Mouse (Mus musculus) layer of hippocampus, adult 11-12 months (tissue): ENCODE data around the gene Slc16a10.
A peak's percentile ranks its signal among the peaks of the same experiment; 100 is the strongest.

Source experiments
- DNase-seq: peaks from one replicate; pipeline ENCODE4 v3.0.0; 2022; ENCODE audit warnings: low spot score

Slc16a10 gene

DNA sequence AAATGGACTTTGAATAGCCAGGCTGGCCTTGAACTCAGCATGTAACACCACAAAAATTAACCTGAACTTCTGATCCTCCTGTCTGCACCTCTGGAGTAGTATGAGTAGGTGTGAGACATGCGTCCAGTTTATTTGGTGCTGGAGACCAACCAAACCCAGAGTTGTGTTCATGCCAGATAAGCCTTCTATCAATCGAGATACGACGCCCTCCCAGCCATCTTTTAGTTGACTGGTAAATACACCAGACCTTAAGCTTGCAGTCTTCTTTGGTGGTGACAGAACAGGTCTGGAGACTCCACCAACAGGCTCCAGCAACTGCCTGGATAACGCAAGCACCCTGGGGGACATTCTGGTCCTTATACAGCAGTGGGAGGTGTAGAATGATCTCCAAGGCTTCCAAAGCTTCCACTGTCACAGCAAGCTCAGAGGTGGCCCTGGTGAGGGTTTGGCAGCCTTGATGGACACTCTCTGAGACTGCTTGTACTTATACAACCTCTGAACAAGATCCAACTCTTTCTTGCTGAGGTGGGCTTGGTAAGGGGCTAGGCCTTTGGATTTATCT, 7.6 kb upstream of the Slc16a10 start:
- DNase-seq, result no peak

DNA sequence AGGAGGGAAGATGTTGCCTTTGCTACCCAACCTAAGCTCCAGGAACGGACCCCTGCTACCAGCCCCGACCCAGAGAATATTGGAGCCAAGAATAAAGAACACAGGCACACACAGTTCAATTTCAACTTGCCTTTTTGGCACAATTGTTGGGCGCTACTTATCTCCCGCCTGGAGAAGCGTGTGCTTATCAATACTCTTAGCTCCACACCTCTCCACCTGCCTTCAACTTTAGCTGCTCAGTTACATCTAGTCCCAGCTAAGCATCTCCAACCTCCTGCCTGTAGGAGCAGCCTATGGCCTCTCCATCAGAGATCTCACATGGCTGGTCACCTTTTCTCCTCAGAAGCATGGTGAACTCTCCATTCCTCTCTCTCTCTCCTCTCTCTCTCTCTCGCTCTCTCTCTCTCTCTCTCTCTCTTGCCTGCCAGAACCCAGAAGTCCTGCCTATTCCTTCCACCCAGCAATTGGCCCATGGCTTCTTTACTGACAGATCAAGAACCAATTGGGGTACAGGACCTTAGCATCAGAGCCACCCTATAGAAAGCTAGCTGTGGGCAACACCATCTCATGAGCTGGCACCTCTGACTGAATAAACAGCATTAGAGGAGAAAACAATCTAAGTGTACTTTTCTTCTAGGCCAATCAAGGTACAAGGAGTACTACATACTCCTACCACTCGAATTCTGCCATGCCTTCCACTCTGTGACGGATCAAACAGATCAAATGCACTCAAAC, 5.4 kb upstream of the Slc16a10 start:
- DNase-seq, result no peak

DNA sequence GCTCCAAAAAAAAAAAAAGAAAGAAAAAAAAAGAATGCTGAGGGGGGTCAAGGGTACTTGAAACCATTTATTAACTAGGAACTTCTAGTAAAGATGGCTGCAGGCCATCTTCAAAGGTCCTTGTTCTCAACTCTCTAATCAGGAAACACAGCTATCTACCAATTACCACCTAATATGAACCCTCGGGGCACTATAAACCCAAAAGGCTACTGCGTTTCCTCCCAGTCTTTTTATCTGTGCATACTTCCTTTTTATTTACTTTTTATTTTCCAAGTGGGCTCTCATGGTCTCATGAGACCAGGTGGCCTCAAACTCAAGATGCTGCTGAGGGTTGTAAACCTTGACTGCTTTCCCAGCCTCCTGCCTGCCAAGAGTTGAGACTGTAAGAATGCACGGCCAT, 4.4 kb upstream of the Slc16a10 start:
- DNase-seq, result no peak

DNA sequence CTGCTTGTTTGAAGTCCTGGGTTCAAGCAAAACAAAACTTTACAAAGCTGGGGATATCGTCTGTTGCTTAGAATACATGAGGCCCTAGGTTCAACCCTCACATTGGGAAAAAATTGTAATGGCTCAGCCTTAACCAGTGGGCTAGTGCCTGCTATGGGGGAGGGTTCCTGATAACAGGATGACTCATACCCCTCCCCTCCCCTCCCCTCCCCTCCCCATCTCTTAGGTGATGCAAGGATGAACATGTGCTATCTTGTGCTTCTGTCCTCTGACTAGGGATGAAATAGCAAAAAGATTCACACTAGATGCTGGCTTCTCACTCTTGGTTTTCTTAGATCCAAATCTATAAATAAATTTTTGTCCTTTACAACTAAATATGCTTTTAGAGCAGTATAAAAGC, 2.8 kb upstream of the Slc16a10 start:
- DNase-seq, result no peak

DNA sequence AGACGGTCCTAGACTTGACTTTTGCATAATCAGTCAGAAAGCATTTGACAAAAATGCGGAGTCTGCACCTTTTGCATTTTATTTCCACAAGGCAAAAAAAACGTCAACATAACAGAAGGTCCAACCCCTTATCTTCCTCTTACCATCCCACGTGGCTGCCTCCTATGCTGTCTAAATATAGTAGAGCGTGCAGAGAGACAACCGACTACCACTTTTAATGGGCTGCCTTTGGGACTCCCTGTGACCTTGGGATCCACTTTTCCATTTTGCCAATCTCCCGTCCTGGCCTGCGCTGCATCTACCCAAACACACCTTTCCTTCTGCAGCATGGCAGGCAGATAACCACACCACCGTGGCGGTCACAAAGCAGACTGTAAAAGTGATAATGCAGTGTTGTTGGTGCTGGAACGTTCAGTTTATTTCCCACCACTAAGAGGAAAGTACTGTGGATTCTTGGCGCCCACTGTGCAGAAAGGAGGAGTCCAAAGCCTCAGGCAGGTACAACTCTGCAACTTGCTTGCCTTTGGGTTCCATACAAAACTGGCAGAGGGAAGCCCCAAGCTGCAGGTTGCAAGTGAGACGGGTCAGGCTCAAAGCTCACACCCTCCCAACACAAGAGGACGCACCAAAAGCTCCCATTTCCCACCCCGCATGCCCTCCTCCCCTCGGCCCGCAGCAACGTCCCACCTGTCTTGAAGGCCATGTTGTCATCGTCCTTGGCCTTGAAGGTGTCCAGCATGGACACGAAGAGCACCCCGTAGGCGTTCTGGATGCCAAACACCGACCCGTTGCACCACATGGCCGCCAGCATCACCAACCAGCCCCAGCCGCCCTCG, 824 bp downstream of the Slc16a10 start:
- DNase-seq, result no peak

DNA sequence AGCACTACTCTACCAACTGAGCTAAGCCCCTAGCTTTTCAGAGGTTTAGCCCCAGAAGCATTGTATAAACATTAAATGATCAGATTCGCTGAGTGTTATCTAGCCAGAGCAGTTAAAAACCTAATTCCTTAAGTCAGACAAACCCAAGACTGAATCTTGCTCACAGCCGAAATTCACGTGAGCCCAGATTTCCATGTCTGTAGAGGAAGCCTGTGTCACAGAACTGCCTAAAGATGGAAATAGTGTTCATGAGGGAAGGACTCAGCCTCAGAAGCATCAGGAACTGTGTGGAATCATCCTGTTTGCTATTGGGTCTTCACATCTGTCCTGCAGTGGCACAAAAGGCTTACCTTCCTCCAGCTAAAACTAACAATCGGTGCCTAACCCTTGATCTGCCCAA, 2.4 kb downstream of the Slc16a10 start:
- DNase-seq, result no peak

DNA sequence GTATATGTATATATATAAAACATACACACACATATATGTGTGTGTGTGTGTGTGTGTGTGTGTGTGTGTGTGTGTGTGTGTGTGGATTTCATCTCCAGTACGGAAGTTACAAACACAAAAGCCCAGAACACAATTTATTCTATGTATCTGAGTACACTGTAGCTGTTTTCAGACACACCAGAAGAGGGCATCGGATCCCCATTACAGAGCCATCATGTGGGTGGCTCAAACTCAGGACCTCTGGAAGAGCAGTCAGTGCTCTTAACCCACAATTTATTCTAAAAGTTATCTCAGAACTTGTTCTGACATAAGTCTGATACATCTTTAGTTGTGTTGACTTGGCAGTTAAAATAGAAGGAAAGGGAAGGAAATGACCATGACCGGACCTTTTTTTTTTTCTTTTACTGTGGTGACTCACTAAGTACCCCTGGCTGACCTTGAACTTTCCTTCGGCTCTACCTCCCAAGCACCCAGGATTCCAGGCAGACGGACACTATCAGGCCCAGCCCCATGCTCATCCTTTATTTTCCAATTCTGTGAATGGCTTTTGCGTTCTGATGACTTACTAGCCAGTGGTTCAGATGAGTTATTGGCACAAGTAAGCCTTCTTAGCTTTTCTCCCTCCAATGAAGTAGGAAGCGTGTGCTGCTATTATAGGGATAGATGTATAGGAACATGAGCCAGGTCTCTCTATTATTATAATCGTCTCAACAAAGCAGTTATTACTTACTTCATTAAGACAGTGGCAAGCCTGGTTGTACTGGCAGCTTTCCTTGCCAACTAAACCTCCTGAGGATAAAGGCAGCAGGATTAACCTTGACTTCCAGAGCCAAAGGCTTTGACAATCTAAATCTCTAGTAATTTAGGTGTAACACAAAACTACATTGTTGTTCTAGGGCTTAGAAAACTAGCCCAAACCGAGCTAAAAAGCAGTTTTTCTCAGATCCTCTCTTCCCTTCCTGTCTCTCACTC, 6.0 kb downstream of the Slc16a10 start:
- no peak for DNase-seq

DNA sequence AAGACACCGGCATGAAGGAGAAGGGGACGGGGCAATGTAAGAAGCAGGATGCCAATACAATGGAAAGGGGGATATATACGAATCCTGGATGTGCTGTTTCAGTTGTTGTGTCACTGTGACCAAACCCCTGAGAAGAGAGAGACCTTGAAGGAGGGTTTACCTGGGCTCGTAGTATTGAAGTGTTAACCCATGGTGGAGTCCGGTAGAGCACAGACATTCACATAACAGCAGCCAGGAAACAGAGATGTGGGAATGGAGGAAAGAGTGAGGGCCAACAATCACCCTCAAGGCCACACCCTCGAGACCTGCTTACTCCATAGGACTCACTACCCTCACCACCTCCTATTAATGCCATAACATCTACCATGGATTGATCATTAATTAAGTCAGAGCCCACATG, 7.2 kb downstream of the Slc16a10 start:
- no peak for DNase-seq

DNA sequence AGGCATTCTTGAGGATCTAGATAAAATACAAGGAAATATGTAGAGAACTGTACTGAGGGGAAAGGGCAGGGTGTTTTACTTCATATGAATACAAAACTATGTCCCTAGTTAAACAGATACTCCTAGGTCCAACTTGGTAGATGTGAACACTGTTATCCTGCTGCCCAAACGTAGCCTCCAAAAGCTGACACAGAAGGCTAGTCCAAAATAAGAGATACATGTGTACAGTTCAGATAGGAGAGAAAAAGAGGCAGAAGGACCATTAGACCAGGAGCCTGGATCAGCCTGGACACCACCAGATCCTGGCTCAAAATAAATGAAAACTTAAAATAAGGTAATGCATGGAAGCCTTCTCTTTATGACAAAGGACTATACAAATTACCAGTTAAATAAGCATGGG, 8.4 kb downstream of the Slc16a10 start:
- DNase-seq, result no peak

DNA sequence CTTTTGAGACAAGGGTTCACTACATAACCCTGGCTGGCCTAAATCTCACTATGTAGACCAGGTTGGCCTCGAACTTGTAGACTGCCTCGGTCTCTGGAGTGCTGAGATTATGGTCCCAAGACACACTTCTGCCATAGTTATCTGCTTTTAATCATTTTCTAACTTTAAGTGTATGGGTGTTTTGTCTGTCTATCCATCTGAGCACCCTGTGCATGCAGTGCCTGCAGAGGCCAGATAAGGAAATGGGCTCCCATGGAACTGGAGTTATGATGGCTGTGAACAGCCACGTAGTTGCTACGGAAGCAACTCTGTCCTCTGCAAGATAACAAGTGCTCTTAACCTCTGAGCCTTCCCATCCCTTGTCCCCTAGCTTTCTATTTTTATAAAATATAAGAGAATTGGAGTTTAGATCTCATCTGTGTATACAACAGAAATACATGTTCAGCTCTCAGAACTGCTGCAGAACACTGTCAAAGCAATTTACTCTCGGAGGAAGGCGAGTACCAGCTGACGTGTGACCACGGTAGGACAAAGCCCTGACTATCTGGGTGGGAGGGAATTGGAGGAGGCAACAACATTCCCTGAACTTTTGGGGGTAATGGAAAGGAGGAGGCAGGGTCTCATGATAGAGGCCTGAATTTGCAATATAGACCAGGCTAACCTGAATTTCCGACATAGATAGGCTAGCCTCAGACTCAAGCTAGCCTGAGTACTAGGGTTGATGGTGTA, 10.2 kb downstream of the Slc16a10 start:
- DNase-seq, result no peak

DNA sequence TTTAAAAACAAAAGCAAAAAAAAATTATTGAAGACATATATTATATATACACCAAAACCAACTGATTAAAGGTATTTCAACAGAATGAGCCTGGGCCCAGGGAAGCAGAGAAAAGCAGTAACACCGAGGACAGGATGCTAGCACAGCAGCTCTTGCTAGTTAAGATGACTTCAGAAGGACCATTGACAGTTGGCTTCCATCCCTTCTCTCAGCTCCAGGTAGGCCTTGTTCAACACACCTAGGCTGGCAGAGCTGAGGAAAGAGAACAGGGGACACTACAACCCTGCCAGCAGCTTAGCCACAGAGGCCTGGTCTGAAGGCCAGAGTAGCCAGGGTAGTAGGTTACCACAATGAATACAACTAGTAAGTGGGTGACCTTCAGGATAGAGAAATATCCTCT, 11.9 kb downstream of the Slc16a10 start:
- no peak for DNase-seq

DNA sequence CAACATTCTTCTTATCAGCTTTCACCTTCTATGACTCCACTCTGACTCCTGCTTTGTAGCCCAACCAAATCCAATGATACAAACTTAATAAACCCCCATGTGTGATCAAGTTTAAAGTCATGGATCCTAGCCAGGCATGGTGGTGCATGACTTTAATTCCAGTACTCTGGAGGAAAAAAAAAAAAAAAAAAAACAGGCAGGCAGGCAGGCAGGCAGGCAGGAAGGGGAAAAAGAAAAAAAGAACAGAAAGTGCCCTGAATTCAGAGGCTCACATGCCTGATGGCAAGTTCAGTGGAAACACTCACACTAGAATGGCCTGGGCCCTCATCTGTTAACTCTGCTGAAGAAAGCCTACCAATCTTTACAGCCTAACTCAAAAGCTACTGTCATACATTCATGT, 12.9 kb downstream of the Slc16a10 start:
- DNase-seq, result no peak

DNA sequence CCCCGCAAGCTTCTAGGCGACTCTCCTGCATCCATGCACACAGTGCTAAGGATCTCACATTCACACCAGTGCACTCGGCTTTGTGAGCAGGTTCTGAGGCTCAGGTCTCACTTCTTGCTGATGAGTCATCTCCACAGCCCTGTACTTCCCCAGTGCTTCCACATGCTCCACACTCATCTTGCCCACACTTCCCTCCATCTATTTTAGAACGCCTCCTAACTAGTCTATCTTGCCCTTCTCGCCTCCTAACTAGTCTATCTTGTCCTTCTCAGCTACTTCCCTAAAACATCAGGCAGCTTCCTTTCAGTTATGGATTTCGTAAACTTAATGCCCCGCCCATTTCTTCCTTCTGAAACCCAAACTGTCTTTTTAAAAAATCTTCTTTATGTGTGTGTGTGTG, 13.6 kb downstream of the Slc16a10 start:
- DNase-seq, result peak; percentile 32

DNA sequence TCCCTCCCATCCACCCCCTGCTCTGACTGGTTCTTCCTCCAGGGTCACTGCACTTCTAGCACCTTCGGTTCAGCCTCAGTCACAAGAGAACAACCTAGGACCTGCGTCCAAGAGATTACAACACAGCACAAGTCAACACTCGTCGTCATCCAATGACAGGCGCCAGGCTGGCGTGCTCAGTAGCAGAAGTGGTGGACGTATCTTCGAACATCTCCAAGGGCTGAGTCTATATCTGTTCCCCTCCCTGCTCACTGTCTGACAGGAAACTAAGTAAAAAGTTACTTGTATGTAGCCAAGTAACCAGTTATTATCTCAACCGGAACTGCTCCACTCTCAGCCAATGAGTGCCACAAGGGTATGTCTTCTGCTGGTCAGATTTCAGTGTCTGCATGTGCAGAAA, 16.9 kb downstream of the Slc16a10 start:
- DNase-seq, result no peak

DNA sequence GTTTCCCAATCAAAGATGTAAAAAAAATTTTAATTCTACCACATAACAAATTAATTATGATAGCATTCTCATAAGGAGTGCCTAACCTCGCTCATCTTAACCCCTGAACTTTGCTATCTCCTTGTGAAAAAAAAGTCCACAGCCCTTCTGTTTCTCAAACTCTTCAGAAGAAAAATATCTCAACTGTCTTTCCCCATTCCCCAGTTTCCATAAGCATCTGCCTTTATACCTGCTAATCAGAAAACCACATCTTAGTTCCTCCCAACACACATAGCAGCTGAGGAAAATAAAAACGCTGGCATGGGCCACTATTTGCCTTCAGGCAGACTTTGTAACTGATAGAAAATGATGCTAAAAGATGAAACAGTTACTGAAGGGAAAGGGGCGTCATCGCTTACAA, 17.5 kb downstream of the Slc16a10 start:
- no peak for DNase-seq

DNA sequence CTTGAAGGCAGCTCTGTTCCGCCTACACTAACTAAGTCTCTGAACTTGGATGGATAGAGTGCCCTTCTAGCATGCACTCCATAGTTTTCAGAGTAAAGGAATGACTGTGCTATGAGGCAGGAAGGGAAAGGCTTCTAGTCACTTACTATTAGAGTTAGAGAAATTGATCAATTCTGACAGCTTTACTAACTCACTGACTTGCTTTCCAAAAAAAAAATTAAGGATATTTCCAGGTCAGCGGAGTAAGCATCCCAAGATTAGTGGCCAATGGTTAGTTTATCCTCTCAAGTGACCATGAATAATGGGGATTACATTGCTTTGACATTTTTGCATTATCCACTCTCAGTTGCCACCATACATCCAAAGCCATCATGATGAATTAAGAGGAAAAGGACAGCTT, 18.0 kb downstream of the Slc16a10 start:
- DNase-seq, result no peak

DNA sequence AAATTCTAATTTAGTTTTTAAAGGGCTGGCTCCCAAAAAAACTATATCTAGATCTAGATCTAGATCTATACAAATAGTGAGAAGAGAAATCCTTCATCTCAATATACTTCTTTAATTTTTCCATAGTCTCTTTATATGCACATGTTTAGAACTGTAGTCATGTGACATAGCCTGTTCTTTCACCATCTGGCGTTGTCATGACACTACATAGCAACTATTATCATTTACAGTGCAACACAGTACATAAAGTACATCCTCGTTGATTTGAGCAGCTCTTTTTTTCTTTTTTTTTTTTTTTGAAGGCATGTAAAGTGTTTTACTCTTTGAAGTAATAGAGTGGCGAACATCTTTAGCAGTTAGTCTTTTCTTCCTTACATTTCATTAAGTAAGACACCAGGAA, 22.6 kb downstream of the Slc16a10 start:
- no peak for DNase-seq

DNA sequence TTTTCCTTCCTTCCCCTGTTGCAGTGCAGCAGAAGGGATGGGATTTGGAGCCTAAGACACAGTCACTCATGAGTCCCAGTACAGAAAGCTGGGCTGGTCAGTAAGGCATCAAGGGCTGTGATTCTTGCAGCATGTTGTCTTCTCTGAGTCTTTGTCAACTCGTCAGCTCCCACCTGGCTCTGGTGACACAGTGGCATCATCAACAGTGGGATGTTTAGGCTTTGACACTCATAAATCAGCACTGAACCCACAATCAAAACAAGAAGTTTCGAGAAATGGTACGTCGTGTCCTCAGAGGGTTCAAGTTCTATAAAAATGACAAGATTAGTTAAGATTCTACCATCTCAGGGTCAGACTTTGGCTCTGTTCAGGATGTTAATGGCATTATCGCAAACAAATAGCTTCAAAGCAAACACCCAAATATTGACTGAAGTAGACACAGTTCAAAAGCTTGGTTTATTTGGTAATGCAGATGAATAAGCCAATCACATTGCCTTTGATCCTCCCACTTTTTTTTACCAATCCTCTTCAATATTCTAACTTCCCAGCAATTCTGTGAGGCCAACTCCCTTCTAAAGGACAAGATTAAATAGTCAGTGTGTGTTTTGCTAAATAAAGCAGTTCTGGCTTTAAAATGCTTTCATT, 23.2 kb downstream of the Slc16a10 start:
- no peak for DNase-seq

DNA sequence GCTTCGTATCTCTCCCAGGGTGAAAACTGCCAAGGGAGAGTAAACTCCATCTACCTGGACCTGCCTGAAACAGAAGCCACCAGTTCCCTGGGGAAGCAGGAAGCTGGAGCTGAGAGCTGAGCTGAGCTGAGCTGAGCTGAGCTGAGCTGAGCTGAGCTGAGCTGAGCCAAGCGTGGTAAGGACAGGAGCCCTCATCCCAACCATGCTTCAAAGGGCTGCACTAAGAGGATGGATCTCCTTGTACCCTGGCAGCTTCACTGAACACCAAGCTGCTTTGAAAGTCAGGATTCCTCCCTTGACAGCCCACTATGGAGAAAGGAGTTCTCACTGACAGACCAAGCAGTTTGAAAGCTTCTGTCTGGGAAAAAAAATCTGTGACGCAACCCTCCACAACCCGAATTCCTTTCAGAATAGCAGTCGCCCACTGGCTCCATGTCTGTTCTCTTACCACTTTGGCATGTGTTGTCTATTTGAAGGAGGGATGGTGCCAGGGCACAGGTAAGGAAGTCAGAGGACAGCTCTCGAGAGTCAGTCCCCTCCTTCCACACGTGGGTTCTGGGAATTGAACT, 28.5 kb downstream of the Slc16a10 start:
- DNase-seq, result no peak

DNA sequence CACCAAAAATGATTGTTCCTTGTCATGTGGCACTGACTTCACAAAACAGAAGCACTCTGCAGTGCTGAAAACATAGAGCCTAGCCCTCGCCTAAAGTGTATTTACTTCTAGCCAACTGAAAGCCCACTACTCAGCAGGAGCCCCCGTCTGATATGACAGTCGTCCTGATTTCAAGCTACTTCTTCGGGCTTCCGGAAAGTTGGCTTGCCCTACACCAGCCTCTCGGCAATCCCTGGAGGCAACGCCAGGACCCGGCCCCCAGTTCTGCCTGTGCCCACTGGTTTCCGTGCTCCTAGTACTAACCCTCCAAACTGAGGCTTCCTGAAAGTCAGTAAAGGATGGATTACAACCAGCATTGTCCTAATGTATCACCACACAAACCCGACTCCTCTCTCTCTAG, 29.8 kb downstream of the Slc16a10 start:
- DNase-seq, result no peak

DNA sequence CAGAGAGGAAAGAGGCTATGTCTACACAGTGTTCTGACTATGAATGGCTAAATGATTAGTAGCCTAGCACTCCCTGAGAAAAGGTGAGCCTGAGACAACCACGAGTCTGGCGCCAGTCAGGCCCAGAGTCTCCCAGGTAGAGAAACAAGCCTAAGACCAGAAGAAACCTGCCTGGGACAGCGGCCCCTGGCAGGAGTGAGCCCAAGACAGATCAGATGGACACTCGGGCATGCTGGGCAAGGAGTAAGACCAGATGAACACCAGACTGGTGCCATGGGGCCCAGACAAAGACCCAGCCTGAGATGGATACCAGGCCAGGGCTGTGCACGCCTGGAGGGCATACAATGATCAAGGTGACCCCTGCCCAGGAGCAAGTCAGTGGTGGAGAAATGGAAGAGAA, 32.5 kb downstream of the Slc16a10 start:
- no peak for DNase-seq
